Mouse (Mus musculus) urinary bladder, postnatal 36 days (tissue): ENCODE measurements at regions not wholly inside any gene's neighbourhood (a gene's known extent, or its start where the extent isn't known, plus 50 kb on each side); places are given as distances from the start of the nearest gene placed in this dataset.

ENCODE experiments used
- DNase-seq, 2 experiments: peaks; one replicate each; pipeline ENCODE4 v3.0.0; 2022; ENCODE audit warnings: low spot score in 2 of 2, mixed read lengths in 1 of 2

DNA sequence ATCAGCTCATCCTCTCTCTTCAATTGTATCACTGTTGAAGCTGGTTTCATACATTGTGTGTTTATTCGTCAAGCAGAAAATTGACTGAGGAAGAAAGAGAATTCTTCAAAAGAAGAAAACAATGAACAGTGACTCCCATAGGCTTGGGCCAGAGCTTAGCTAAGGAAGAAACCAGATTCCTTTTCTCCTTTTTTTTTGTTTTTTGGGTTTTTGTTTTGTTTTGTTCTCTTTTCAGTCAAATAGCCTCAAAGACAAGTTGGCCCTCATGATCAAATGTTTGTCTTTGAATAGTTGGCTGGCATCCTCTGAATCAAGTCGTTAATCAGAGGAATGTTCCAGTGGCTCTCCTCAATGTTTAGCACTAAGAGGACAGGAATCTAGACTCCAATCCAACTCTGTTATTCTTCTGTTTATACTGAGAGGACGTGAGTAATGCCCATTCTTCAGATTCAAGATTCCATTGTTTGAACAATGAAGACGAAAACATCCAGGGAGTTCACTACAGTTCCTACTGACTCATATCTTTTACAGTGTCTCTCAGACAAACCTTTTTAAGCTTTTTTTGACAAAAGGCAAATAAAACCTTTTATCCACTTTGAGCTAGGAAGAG lies 86.1 kb upstream of the Adgrl4 start:
- no peak for DNase-seq

DNA sequence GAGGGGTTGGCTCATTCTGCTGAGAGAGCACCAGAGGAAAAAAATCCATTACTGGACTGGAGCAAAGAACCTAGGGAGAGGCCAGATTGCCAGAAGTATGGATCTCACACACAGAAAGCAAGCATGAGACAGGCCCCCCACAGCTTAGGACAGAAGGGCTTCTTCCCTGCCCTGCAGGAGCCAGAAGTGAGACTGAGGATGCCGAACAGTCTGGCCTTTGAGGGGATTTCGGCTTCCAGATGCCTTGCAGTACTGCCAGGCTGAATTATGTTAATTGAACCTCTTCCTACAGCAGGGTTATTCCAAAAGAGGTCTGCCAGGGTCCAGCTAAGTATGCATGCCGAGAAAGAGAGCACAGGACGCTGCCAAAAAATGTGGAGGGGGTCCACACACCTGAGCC lies 71.4 kb upstream of the Adgrl4 start:
- no peak for DNase-seq

DNA sequence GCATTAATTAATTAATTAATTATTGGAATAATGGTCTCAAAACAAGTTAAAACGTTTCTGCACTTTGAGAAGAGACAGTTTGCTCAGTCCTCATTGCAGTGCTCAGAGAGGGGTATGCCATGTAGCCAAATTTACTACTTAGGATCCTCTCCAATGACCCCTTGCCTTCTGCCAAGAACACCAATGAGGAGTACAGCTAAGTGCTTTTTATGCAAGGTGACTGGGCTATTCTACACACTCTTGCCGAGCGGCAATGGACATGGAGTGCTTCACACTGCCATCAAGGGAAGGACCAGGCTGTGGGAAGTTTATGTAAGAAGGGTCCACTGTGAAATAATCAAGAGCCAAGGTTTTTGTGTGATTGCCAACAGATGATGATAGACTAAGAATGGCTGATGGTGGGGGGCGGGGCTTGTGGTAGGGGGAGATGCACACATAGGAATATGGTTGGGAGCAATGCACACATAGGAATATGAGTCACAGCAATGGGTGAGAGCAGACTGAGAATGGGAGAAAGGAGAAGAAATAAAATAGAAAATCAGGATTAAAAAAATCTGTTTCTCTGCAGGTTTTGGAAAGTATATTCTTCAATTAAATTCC lies 70.9 kb upstream of the Adgrl4 start:
- DNase-seq = no peak

DNA sequence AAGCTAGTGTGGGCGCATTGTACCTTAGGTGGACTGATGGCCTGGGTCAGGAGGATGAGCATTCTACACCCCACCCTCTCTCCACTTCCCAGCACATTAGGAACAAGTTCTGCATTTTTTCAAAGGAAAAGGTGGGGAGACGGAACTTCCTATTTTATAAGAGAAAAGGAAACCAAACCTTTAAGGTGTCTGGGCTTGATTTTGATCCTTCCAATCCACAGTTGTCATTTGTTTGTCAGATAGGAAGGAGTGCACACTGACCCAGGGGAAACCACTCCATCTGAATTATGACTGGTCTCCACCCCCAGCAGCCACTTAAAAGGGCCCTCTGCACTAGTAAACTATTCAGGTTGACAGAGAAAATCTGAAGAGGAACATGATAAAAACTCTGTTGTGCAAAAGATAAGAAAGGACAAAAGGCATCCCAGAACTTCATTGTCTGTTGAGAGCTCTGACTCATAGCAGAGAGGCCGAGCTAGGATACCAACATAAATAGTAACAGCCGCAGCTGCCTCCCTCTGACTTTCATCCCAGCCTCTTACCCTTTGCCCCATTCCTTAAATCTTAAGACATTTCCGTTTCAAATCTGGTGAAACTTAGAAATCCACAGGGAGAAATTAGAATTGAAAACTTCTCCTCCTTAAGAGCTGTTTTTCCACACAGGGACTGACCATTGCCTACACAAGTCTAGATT lies 54.2 kb upstream of the Adgrl4 start:
- no peak for DNase-seq

DNA sequence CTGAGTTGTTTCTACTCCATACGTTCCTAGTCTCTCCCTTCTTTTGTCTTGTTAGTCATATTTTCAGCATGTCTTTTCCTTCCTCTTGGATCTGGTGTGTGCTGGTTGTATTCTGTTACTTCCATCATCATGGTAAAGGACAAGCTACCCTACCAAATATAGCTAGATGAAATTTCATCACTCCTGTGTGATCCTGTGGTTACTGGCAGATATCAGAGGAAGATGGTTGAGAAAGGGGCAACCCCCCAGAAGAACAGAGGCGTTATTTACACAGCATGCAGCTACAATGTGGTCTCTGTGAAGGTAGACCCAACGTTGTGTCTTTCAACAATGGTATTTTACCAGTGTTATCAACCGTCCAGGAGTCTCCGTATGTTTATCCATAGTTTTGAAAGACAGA lies 52.8 kb upstream of the Adgrl4 start:
- DNase-seq = no peak

DNA sequence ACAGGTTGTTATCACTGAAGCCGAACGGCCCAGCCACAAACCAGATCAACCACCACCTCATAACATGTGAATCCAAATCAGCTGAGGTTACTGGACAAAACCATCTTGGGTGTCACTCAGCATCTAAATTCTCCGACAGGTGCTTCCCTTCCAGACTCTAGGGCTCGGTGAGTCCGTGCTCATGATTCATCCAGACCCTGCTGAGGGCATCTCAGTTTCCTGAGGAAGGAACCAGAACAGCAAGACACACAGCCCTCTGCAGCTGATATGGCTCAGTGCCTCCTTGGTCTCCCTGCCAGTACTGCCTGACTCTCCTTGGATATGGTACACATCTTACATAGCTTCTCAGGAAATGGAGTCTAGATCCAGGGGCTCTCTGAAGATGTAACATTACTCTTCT lies 51.6 kb upstream of the Adgrl4 start:
- DNase-seq = no peak
